Mouse (Mus musculus) left cerebral cortex, postnatal 36 days (tissue): ENCODE measurements around the gene Dis3l. TPM values are rescaled to one million over a fixed set of nuclear protein-coding genes. Genes with fewer than 3 reads are reported as not detected.
"Not testable (repeated sequence)": the region's sequence is repeated elsewhere in the genome, so short reads cannot be mapped to it uniquely, and the experiment has no call there.

Experiments
- DNase-seq, 2 experiments: peaks; one replicate each; pipeline ENCODE4 v3.0.0; 2021 to 2022; ENCODE audit warnings: low spot score in 2 of 2, mixed read lengths in 1 of 2
- intact Hi-C: fragments of 180-260 bp; cut with DNase I; formaldehyde crosslinking; loops from one replicate; pipeline ENCODE4 v1.15.1; 2025
- total RNA-seq, 2 experiments: library from RNA; stranded (reverse); gene quantifications; 2 replicates each; pipeline ENCODE4 v1.2.3; 2021

The Dis3l gene
- total RNA-seq, 2 experiments from 2014 or later, result 25.6 to 32.1 TPM

DNA sequence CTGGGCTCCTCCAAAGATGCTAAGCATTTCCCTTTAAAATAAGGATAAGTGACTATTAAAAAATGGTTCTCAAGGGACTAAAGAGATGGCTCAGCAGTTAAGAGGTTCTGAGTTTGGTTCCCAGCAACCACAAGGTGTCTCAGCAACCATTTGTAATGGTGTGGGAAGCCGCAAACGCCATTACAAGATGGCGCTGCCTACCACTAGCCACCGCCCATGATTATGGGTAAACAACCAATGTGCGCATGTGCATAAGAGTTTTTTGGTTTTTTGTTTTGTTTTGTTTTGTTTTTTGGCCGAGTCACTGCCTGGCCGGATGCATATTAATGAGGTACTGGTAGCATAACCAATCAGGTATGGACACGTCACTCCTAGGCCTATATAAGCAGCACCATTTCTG is 72.3 kb downstream of the Dis3l start:
- intact Hi-C loops, DNase-seq: not testable (repeated sequence)

DNA sequence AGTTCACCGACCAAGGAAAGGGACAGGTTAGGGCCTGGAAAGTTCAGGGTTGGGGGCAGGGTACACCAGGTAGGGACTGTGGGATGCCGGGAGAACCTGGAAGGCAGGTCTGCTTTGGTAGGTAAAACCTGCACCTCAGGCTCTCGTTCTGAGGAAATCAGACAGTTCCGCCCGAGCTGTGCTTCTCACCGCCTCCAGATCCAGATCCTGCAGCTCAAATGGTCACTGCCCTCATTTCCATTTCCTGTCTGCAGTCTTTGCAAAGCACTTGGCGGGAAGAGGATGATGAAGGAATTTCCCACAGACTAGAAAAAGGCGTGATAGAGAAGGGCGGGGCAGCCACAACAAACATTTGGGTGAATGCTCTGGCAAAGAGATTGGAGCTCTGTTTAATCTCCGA is 72.9 kb downstream of the Dis3l start:
- intact Hi-C loops, result no loop called here
- DNase-seq, result no peak

DNA sequence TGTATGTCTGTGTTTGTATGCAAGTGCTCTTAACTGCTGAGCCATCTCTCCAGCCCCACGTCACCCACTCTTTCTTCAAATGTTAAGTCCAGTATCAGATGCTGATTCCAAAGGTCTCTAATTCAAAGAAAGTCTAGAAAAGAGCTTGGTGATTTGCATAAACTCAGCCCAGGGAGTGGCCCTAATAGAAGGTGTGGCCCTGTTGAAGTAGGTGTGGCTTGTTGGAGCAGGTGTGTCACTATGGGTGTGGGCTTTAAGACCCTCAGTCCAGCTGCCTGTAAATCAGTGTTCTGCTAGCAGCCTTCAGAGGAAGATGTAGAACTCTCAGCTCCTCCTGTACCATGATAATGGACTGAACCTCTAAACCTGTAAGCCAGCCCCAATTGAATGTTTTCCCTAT is 73.9 kb downstream of the Dis3l start:
- intact Hi-C loops, result no loop called here

DNA sequence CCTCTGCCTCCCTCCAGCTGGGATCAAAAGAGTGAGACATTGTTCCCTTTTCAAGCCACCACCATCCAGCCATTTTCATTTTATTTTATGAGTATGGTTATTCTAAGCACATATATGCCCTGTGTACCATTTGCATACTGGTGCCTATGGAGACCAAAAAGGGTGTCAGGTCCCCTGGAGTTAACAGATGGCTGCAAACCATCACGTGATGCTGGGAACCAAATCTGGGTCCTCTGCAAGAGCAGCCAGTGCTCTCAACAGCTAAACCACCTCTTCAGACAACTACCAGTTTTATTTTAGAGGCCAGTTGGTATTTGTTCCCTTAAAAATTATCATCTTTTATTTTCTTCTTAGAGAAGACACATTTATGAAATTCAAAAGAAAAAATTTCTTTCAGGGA is 76.3 kb downstream of the Dis3l start:
- DNase-seq, result peak in 1 of 2 experiments; percentile 44
- intact Hi-C loops, result no loop called here

More for the DNA sequence above, 73.9 kb downstream of the Dis3l start:
- no peak for DNase-seq

DNA sequence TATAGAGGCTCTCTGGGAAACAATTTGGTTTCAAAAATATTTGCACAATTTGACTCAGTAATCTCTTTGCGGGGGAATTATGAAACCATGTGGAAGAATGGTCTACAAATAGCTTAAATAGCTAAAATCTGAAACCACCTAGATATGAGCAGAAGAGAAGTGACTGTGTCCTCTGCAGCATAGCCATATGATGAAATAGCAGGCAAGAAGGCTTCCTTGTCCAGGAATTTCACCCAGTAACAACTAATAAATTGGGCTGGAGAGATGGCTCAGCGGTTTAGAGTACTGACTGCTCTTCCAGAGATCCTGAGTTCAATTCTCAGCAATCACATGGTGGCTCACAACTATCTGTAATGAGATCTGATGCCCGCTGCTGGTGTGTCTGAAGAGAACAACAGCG is 80.1 kb downstream of the Dis3l start:
- intact Hi-C loops, result no loop called here
- no peak for DNase-seq

DNA sequence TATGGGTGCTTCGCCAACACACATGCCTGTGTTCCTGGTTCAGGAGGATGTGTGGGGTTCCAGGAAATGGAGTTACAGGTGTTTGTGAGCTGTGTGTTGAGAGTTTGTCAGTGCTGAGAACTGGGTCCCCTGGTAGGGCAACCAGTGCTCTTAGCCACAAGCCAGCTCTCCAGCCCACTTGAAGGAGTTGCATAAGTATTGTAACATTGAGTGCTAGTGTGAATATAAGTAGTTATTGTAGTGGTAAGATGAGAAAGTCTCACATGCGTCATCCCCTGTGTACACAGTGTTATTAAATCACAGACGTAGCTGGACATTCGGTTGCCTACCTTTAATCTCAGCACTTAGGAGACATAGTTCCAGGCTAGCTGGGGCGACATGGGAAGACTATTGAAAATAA is 81.2 kb downstream of the Dis3l start:
- DNase-seq, result no peak
- intact Hi-C loops, result no loop called here

Other genes starting within 250 kb of the Dis3l start
- not detected for gene Lctl, start 224.1 kb downstream of the Dis3l start, total RNA-seq
- 1 to 10 TPM; 2.7 to 4.2 TPM for gene Zwilch, start 168.2 kb downstream of the Dis3l start, total RNA-seq
- gene Rpl4, start 167.9 kb downstream of the Dis3l start, total RNA-seq, result 100 to 1,000 TPM; 475 to 553 TPM
- 10 to 100 TPM; 20.5 to 22.4 TPM for gene Snapc5, start 162.0 kb downstream of the Dis3l start, total RNA-seq
- 1 to 10 TPM; 2.4 to 2.7 TPM for gene Uchl4, start 106.1 kb downstream of the Dis3l start, total RNA-seq
- 100 to 1,000 TPM; 280 to 296 TPM for gene Map2k1, start 87.7 kb downstream of the Dis3l start, total RNA-seq
- gene Tipin, start 59.7 kb downstream of the Dis3l start, total RNA-seq, result 10 to 100 TPM; 16.8 to 27.1 TPM
- 10 to 100 TPM; 12.6 to 14.6 TPM for gene Megf11, start 44.3 kb upstream of the Dis3l start, total RNA-seq